Mouse (Mus musculus): Measurements from ENCODE around the gene Kcnip4.
A peak's percentile ranks its signal among the peaks of the same experiment; 100 is the strongest.

Gene Kcnip4

DNA sequence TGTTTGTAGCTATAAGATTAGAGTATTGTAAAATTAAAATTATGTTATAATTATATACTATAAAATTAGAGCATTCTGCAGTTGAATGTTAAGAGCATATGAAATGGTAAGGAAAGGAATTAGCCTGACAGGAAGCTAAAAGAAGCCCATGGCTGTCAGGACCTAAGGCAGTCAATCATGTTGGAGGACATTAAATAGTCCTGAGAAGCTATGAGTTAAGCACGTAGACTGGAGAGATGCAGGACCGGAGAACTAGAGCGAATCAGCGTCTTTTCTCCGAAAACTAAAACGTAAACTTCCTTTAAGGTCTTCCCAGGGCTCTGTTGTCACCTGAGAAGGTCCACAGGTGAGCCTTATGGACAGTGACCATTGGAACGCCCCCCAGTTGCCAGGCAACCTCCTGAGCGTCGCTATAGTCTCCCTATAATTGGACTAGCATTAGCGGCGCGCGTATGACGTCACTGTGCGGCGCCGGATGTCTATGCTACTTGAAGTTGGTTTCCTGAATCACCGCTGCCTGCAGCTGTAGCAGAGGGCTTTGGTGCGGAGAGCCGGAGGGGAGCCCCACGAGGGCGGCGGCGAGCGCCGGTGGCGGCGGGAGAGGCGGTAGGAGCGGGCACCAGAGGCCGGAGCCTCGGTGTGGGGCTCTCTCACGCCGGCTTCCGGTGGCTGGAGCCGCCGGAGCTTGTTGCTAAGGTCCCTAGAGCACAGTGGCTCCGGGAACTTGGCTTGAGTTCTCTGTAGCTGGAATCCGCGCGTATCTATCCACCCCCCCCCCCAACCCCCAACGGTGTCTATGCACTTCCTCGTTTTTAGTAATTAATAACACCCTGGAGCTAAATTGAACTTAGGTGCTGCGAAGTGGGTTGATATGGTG is 1152.6 kb downstream of the Kcnip4 start:
- DNase-seq, result peak; percentile 96

DNA sequence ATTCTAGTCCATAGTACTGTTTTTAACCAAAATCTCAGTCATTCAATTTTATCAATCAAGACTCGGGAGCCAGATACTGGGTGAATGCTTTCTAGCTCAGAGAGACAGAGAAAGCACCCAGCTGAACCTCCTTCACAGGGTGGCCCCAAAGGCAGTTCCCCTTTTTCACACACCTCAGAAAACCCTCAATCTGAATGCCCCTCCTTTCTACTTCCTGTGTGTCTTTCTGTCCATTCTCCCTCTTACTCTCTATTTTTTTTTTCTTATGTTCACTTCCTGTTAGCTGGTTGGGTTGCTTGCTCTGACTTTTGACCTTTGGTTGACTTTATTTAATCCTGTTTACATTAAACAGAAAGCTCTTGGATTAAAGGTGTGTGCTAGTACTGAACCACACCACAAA is 1175.4 kb downstream of the Kcnip4 start:
- no peak for DNase-seq

GRCm38 (mm10) chr5:48345983-48346648 is 1178.6 kb downstream of the Kcnip4 start:
- DNase-seq, result no peak

DNA sequence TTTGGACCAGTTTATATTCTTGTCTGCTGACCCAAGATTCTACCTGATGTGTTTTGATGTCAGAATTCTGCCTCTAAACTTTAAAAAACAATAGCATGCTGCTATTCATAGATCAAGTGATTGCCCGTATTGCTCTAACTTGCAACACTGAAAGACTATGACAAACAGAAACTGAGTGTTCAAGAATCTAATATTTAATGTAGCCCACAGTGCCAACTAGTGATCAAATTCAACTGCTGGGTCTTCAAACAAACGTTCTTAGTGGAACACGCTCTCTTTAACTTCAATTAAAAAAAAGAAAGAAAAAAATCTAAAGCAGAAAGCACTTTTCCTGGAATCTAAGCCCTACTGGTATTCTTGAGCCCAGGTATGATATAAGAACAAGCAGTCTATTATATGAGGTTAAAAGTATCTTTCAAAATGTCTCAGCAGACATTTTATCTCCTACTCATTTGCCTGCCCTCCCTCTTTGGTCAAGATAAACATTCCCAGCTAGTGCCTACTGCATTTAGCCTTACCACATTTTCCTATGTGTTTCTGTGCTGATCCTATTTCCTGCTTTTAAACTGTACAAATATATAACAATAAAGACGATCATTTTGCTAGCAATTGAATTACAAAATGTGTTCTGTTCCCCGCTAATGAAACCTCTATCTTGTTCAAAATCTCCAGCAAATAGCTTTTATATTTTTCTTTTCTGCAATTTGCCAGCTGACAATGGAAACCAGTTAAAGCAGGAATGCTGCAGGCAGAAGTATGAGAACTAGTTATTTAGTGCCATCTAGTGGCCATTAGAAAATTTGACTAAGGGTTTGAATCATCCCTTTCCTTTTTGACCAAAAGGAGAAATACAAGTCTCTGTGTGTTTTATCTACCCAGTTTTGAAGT is 1179.4 kb downstream of the Kcnip4 start:
- peak in 1 of 2 experiments; percentile 3 for DNase-seq

DNA sequence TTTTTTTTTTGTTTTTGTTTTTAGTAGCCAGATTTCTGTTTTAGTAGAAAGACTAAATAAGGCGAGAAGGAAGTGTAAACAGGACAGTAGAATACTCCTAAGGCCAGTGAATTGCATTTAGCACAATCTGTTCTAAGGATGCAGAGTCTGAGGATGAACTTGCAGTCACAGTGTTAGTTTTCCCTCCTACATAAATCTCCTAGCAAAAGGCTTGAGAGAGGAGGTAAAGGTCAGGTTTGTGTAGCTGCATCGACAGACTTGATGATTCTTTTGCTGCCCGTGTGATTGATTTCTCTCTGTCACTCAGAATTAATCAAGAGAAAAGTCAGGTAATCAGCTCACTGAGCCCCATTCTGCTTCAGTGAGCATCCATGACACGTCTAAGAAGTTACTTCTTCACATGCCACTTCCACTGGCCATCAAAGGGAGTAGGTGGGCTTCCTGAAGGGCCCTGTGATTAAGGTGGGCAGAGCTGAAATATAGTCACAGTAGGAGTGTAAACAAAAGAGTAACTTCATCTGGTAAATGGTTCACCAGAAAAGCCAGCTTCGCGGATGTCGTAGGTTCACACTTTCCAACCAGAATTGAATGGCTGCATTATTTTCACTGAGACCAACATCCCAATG is 1183.8 kb downstream of the Kcnip4 start:
- DNase-seq, result no peak

Measured in cerebellum, postnatal 25 days (tissue).